Mouse (Mus musculus): Measurements from ENCODE around the gene Bbs9. TPM values are rescaled to one million over a fixed set of nuclear protein-coding genes. Genes with fewer than 3 reads are reported as not detected.
A peak's percentile ranks its signal among the peaks of the same experiment; 100 is the strongest.

Bbs9 gene
- total and polyA plus RNA-seq, 3 experiments = 6.9 to 9.1 (median 7.8) TPM

DNA sequence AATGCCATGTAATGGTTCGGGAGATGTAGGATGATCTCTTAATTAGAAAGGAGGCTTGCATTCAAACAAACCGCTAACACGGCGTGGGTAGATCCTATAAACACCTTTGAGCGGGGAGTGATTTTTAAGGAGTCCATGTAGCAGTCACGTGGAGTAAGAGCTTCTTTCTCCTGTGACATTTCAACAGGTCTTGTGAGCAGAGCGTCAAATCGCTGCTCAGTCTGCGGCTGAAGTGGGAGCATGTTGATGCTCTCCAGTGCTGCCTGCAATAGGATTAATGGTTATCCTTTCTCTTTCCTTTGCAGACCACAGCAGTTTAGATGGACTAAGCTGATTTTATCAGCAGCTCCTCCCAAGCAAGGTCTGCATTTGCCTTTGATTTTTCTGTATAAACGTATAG lies 750 bp downstream of the Bbs9 start:
- in situ Hi-C loops (cut with MboI; ENCODE audit: low pct_ligation_motif_present, low pct_unique_long_range_greater_than_20kb, low sequenced_read_pairs) (no loop called here), dilution Hi-C loops (cut with MboI; ENCODE audit: extremely low pct_ligation_motif_present, extremely low pct_unique_long_range_greater_than_20kb, low sequenced_read_pairs) (no loop called here)
- Histone ChIP-seq H3K9ac (ENCODE audit: insufficient read depth, low read depth) (peak overlapping the region; percentile 84), H3K9me3 (replicated peaks; ENCODE audit: low read length) (no peaks in the 10 kb centered on the region), H3K27ac (ENCODE audit: insufficient read depth, low read depth) (no peak overlapping the region), H3K4me3 (replicated peaks in 1 of 3; ENCODE audit: low read depth in 2 of 3, low read length in 2 of 3, poor library complexity in 1 of 3) (peak overlapping the region; percentile 67 to 90 (median 84)), H3K4me1 (ENCODE audit: control insufficient read depth in 1 of 2, insufficient read depth in 2 of 2) (peaks cover 2 to 9% of the 10 kb centered on the region in 2 experiments; a peak in 2 of 4 replicates), H3K27me3 (replicated peaks) (no peaks in the 10 kb centered on the region), H3K4me2 (ENCODE audit: insufficient read depth, low read depth, poor library complexity, severe bottlenecking) (peak overlapping the region; percentile 100), H3K36me3 (replicated peaks in 1 of 2; ENCODE audit: control insufficient read depth in 1 of 2, insufficient read depth in 1 of 2, low read length in 1 of 2) (no peaks in the 10 kb centered on the region), H3K79me2 (replicated peaks; ENCODE audit: control insufficient read depth, extremely low read depth, insufficient read depth, poor library complexity, severe bottlenecking) (no peaks in the 10 kb centered on the region)
- no peak for DNase-seq (ENCODE audit: extremely low read depth)
- peak; percentile 29; the same call in 1 of the 2 replicates for TF ChIP-seq BHLHE40 (IDR thresholded peaks at IDR 0.05; ENCODE audit: low read depth, low read length)
- no peak for TF ChIP-seq MYC (IDR thresholded peaks at IDR 0.05; ENCODE audit: low read depth, low read length)
- no peak for TF ChIP-seq ZNF384 (IDR thresholded peaks at IDR 0.05; ENCODE audit: low read depth, low read length)
- peak; percentile 74 for TF ChIP-seq MAX (IDR thresholded peaks at IDR 0.05; ENCODE audit: low read length)

DNA sequence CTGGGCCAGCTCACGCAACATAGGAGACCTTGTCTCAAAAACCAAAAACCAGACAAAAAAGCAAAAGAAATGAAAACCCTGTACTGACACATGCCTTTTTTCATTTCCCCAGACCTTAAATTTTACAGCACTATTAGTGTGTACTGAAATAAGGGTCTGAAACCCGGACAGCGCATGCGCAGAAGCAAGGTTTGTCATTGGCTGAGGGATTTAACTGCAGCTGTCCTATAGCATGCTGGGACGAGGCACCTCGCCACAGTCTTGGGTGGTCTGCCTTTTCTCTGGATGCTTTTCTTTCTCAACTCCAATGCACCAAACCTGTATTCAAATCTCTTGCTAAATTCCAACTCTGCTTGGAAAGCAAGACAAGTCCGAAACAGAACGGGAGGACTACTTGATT lies 3.4 kb downstream of the Bbs9 start:
- no peak overlapping the region for H3K9ac ChIP-seq (ENCODE audit: insufficient read depth, low read depth)
- no peaks in the 10 kb centered on the region for H3K79me2 ChIP-seq (replicated peaks; ENCODE audit: control insufficient read depth, extremely low read depth, insufficient read depth, poor library complexity, severe bottlenecking)
- H3K36me3 ChIP-seq (replicated peaks in 1 of 2; ENCODE audit: control insufficient read depth in 1 of 2, insufficient read depth in 1 of 2, low read length in 1 of 2) = no peaks in the 10 kb centered on the region
- in situ Hi-C loops (cut with MboI; ENCODE audit: low pct_ligation_motif_present, low pct_unique_long_range_greater_than_20kb, low sequenced_read_pairs) (no loop called here), dilution Hi-C loops (cut with MboI; ENCODE audit: extremely low pct_ligation_motif_present, extremely low pct_unique_long_range_greater_than_20kb, low sequenced_read_pairs) (no loop called here)
- H3K9me3 ChIP-seq (replicated peaks; ENCODE audit: low read length) = no peaks in the 10 kb centered on the region
- no peaks in the 10 kb centered on the region for H3K27me3 ChIP-seq (replicated peaks)
- peaks cover 2 to 9% of the 10 kb centered on the region in 2 experiments; a peak in 2 of 4 replicates for H3K4me1 ChIP-seq (ENCODE audit: control insufficient read depth in 1 of 2, insufficient read depth in 2 of 2)
- no peak overlapping the region for H3K4me2 ChIP-seq (ENCODE audit: insufficient read depth, low read depth, poor library complexity, severe bottlenecking)
- no peak overlapping the region for H3K4me3 ChIP-seq (replicated peaks in 1 of 3; ENCODE audit: low read depth in 2 of 3, low read length in 2 of 3, poor library complexity in 1 of 3)
- no peak for DNase-seq (ENCODE audit: extremely low read depth)
- H3K27ac ChIP-seq (ENCODE audit: insufficient read depth, low read depth) = no peak overlapping the region
- TF ChIP-seq CHD1 (IDR thresholded peaks at IDR 0.05; ENCODE audit: low read depth, low read length) (no peak), MAX (IDR thresholded peaks at IDR 0.05; ENCODE audit: low read length) (no peak), PAX5 (IDR thresholded peaks at IDR 0.05; ENCODE audit: low read length) (no peak), USF1 (IDR thresholded peaks at IDR 0.05; ENCODE audit: low read depth, low read length) (no peak), SIN3A (IDR thresholded peaks at IDR 0.05; ENCODE audit: low read length) (no peak), SMC3 (IDR thresholded peaks at IDR 0.05; ENCODE audit: low read depth, low read length) (no peak), NRF1 (IDR thresholded peaks at IDR 0.05; ENCODE audit: low read depth, low read length) (no peak), POLR2A (IDR thresholded peaks at IDR 0.05; ENCODE audit: low read depth, low read length) (no peak), MAZ (IDR thresholded peaks at IDR 0.05; ENCODE audit: low read depth, low read length) (no peak), IRF4 (IDR thresholded peaks at IDR 0.05; ENCODE audit: low read depth, low read length) (no peak), BHLHE40 (IDR thresholded peaks at IDR 0.05; ENCODE audit: low read depth, low read length) (no peak), ETS1 (conservative IDR thresholded peaks at IDR 0.05; ENCODE audit: low read depth, low read length) (no peak), MAFK (IDR thresholded peaks at IDR 0.05; ENCODE audit: insufficient replicate concordance, low read length) (no peak), KAT2A (IDR thresholded peaks at IDR 0.05; ENCODE audit: insufficient replicate concordance, low read length) (no peak)
